Mouse (Mus musculus): ENCODE data around the gene Fut2. TPM values are rescaled to one million over a fixed set of nuclear protein-coding genes. Genes with fewer than 3 reads are reported as not detected.
A peak's percentile ranks its signal among the peaks of the same experiment; 100 is the strongest.
"Not testable (repeated sequence)": the region's sequence is repeated elsewhere in the genome, so short reads cannot be mapped to it uniquely, and the experiment has no call there.

Gene Fut2
- polyA plus RNA-seq, 1 experiment from 2014 or later, result 0.77 TPM

DNA sequence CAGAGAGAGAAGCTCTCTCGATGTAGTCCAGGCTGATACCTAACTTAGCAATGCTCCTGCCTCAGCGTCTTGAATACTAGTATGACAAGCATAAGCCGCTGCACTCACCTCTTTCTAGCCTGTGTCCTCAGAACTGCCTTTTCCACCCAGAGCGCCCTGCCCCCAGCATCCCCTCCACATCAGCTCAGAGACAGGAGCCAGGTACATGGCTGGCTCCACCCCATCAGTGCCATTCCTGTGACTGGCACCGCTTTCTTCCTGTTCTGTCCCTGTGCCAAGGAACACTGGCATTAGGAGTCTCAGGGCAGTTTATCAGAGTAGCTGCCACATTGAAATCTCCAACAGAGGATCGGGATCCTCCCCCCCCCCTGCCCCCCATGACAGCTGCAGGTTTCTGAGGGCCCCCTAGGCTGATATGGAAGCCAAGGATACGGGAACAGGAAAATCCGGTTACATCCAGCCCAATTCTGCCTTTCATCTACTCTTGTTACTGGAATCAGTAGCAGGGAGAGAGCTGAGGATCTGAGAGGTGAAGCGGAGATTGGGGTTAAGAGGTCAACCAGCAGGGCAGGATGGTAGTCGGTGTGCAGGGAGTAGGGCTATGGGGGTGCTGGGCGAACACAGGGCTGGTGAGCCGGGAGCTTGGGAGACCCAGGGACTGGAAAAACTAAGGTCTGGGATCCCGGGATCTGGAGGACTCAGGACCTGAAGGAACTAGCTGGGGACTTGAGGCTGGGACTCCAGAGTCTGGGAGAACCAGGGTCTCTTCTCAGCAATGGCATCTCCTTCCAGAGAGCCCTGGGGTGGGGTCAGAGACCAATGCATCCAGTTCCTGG is 673 bp downstream of the Fut2 start:
- ATAC-seq (ENCODE audit: insufficient number of reproducible peaks, low FRiP score), result no peak
- Histone ChIP-seq H3K9me3 (replicated peaks) (peaks cover 3% of the 10 kb centered on the region), H3K27me3 (replicated peaks) (no peaks in the 10 kb centered on the region), H3K9ac (no peak overlapping the region), H3K27ac (ENCODE audit: poor library complexity, severe bottlenecking) (no peak overlapping the region), H3K4me1 (replicated peaks) (peaks cover 13% of the 10 kb centered on the region), H3K4me3 (no peak overlapping the region), H3K36me3 (no peaks in the 10 kb centered on the region), H3K4me2 (no peak overlapping the region)
- WGBS, result 49% methylated on average over 13 of the region's 13 CpGs

- H3K36me3 ChIP-seq; ATAC-seq (ENCODE audit: insufficient number of reproducible peaks, low FRiP score); H3K9ac ChIP-seq; H3K4me2 ChIP-seq; H3K27me3 ChIP-seq (replicated peaks); H3K9me3 ChIP-seq (replicated peaks); H3K4me3 ChIP-seq; H3K27ac ChIP-seq (ENCODE audit: poor library complexity, severe bottlenecking): not testable (repeated sequence)
- WGBS, result 85% methylated on average over 6 of the region's 6 CpGs
- H3K4me1 ChIP-seq (replicated peaks), result peaks cover 13% of the 10 kb centered on the region
Observed at GRCm38 (mm10) chr7:45661702-45662101, 4.5 kb downstream of the Fut2 start.

DNA sequence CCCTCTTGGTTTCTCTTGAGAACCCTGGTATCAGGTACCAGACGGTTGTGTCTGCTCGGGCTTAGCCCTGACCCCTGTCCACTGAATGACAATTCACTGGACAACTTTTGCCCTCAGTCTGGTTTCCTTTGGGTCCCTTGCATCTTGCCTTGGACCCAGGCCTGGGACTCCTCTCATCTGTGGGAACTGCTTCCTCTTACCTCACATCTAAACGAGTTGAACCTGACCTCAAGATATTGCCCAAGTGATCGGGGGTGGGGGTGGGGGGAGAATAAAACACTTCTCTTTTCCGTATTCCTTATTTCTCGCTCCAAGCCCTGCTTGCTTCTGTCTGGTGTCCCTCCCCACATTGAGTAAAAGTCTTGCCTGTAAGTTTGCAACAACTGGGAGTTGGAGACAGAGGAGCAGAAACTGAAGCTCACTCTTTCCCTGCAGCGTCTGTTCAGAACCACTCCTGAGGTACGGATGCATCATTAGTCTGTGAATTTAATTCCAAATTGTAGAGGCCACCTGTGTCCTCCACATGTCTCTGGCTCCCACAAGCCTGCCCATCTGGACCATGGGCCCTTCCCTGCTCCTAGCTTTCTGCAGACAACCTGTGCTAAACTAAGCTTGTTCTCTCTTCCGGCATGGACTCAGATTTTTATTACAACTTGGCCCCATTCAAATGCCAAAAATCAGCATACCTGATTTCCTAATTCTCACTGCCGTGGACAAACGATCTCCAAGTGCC is 5.3 kb downstream of the Fut2 start:
- Histone ChIP-seq H3K27me3 (replicated peaks) (no peaks in the 10 kb centered on the region), H3K4me3 (no peak overlapping the region), H3K9me3 (replicated peaks) (peaks cover 7% of the 10 kb centered on the region; the same call in 1 of the 2 replicates), H3K9ac (no peak overlapping the region), H3K4me2 (no peak overlapping the region), H3K4me1 (replicated peaks) (peaks cover 12% of the 10 kb centered on the region), H3K27ac (ENCODE audit: poor library complexity, severe bottlenecking) (no peak overlapping the region), H3K36me3 (no peaks in the 10 kb centered on the region)
- ATAC-seq (ENCODE audit: insufficient number of reproducible peaks, low FRiP score), result no peak
- 77% methylated on average over 11 of the region's 11 CpGs for WGBS

DNA sequence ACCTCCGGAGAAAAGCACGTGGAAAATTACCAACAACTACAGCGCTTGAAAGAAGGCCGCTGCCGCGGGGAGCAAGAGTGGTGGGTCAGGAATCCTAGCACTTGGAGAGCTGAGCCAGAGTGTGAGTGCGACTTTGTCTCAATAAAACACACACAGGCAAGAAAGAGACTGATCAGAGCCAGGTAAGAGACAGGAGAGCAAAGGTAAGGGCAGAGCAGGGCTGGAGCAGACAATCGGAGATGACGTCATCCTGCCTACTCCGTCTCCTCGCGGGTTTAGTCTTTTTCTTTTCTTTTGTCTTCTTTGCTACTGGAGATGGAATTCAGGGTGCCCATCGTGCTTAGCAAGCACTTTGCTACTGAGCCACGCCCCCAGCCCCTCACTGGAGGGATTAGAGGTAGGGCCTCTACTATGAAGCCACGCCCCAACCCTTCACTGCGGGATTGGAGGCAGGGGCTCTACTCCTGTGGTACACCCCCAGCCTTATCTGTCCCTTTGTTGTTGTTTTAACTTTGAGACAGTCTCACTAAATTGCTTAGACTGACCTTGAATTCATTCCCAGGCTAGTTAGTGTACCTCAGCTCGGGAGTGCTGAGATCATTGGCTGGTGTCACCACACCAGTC is 11.7 kb downstream of the Fut2 start:
- Histone ChIP-seq H3K27me3 (replicated peaks) (0 out of 2 replicates have a peak, but pooled peaks cover 2% of the 10 kb centered on the region), H3K27ac (ENCODE audit: poor library complexity, severe bottlenecking) (no peak overlapping the region), H3K4me3 (no peak overlapping the region; the same call in 1 of the 2 replicates), H3K4me1 (replicated peaks) (peaks cover 15% of the 10 kb centered on the region), H3K36me3 (no peaks in the 10 kb centered on the region), H3K9me3 (replicated peaks) (peaks cover 7% of the 10 kb centered on the region; the same call in 1 of the 2 replicates), H3K9ac (no peak overlapping the region), H3K4me2 (peak overlapping the region; percentile 54)
- 20% methylated on average over 17 of the region's 17 CpGs for WGBS
- ATAC-seq (ENCODE audit: insufficient number of reproducible peaks, low FRiP score), result peak; percentile 46; the same call in 1 of the 2 replicates

DNA sequence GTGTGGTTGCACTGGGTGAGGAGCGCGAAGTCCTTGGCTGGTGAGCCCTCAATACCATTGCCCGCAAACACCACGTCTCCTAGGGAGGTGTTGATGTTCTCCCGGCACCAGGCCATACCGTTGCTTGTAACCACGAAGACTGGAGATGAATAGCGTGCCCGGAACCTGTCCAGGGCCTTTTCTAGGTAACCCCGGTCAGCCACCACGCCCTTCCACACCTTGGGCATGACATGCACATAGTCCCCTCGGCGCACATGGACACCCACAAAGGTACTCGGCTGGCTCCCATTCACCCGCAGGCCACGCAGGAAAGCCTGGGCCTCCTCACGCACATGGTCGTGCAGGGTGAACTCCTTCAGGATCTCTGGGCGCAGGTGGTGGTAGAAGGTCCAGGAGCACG is 15.7 kb downstream of the Fut2 start:
- WGBS, result 90% methylated on average over 20 of the region's 20 CpGs
- H3K27ac ChIP-seq (ENCODE audit: poor library complexity, severe bottlenecking); H3K27me3 ChIP-seq (replicated peaks): not testable (repeated sequence)

GRCm38 (mm10) chr7:45649351-45649750 is 16.8 kb downstream of the Fut2 start:
- Histone ChIP-seq H3K4me2 (peak overlapping the region; percentile 5; the same call in 1 of the 2 replicates), H3K36me3 (peaks cover 3% of the 10 kb centered on the region; the same call in 1 of the 2 replicates), H3K9ac (no peak overlapping the region), H3K27ac (ENCODE audit: poor library complexity, severe bottlenecking) (peak overlapping the region; percentile 74), H3K9me3 (replicated peaks) (no peaks in the 10 kb centered on the region), H3K4me3 (no peak overlapping the region), H3K4me1 (replicated peaks) (peaks cover 21% of the 10 kb centered on the region), H3K27me3 (replicated peaks) (no peaks in the 10 kb centered on the region)
- 41% methylated on average over 8 of the region's 8 CpGs for WGBS
- ATAC-seq (ENCODE audit: insufficient number of reproducible peaks, low FRiP score), result no peak

More for the DNA sequence above, 15.7 kb downstream of the Fut2 start:
- not testable (repeated sequence) for H3K36me3 ChIP-seq; H3K9me3 ChIP-seq (replicated peaks); H3K4me3 ChIP-seq; ATAC-seq (ENCODE audit: insufficient number of reproducible peaks, low FRiP score); H3K4me2 ChIP-seq; H3K9ac ChIP-seq
- peaks cover 18% of the 10 kb centered on the region for H3K4me1 ChIP-seq (replicated peaks)

DNA sequence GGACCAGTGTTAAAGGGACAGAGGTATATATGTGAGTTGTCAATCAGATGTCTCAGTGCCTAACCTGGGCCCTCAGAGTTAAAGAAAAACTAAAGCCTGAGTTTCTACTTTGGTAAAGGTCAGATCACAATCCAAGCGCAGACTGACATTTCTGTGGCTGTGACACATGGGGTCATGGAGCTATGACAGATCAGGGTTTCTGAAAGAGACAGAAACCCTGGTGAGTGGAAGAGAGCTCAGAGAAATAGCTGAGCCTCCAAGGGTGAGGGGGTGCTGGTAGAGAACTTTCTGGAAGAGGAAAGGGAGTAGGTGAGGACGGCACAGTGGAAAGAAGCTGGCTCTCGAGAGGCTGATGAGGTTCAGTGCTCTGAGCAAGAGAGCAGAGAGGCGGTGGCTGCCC is 19.5 kb downstream of the Fut2 start:
- Histone ChIP-seq H3K9ac (no peak overlapping the region), H3K9me3 (replicated peaks) (no peaks in the 10 kb centered on the region), H3K36me3 (peaks cover 3% of the 10 kb centered on the region; the same call in 1 of the 2 replicates), H3K4me3 (no peak overlapping the region), H3K27ac (ENCODE audit: poor library complexity, severe bottlenecking) (no peak overlapping the region), H3K4me1 (replicated peaks) (peaks cover 37% of the 10 kb centered on the region), H3K27me3 (replicated peaks) (no peaks in the 10 kb centered on the region), H3K4me2 (no peak overlapping the region)
- WGBS, result 70% methylated on average over 4 of the region's 4 CpGs
- no peak for ATAC-seq (ENCODE audit: insufficient number of reproducible peaks, low FRiP score)

- Histone ChIP-seq H3K27me3 (replicated peaks) (no peaks in the 10 kb centered on the region), H3K36me3 (peaks cover 3% of the 10 kb centered on the region; the same call in 1 of the 2 replicates), H3K9ac (no peak overlapping the region), H3K4me1 (replicated peaks) (peaks cover 48% of the 10 kb centered on the region), H3K27ac (ENCODE audit: poor library complexity, severe bottlenecking) (no peak overlapping the region), H3K4me2 (no peak overlapping the region), H3K4me3 (no peak overlapping the region), H3K9me3 (replicated peaks) (no peaks in the 10 kb centered on the region)
- ATAC-seq (ENCODE audit: insufficient number of reproducible peaks, low FRiP score), result no peak
- 74% methylated on average over 7 of the region's 7 CpGs for WGBS
Observed at GRCm38 (mm10) chr7:45645591-45645971, 20.6 kb downstream of the Fut2 start.

GRCm38 (mm10) chr7:45644872-45645590 is 21.2 kb downstream of the Fut2 start:
- H3K4me2 ChIP-seq, result peak overlapping the region; percentile 80
- no peaks in the 10 kb centered on the region for H3K9me3 ChIP-seq (replicated peaks)
- 73% methylated on average over 6 of the region's 6 CpGs for WGBS
- no peak overlapping the region for H3K4me3 ChIP-seq
- no peaks in the 10 kb centered on the region; the same call in 1 of the 2 replicates for H3K27me3 ChIP-seq (replicated peaks)
- H3K9ac ChIP-seq, result peak overlapping the region; percentile 33; the same call in 1 of the 2 replicates
- H3K4me1 ChIP-seq (replicated peaks), result peaks cover 49% of the 10 kb centered on the region
- peaks cover 3% of the 10 kb centered on the region; the same call in 1 of the 2 replicates for H3K36me3 ChIP-seq
- no peak overlapping the region for H3K27ac ChIP-seq (ENCODE audit: poor library complexity, severe bottlenecking)
- ATAC-seq (ENCODE audit: insufficient number of reproducible peaks, low FRiP score), result no peak

DNA sequence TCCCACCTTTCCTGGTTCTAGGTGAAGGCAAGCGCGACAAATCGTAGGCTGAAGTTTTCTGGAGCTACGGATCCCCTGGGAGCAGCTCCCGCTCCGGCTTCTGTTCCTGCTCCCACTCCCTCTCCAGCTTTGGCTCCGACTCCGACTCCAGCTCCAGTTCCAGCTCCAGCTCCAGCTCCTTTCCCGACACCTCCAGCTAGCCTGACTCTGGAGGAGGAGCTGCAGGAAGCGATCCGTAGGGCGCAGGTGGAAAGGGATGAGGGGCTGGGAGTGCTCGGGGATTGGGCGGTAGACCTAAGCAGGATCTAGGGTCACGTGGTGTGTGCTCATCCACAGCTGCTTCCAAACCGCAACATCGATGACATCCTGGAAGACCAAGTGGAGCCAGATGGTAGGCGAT is 22.0 kb downstream of the Fut2 start:
- Histone ChIP-seq H3K27me3 (replicated peaks) (no peaks in the 10 kb centered on the region; the same call in 1 of the 2 replicates), H3K4me3 (peak overlapping the region; percentile 49), H3K4me2 (peak overlapping the region; percentile 80), H3K9me3 (replicated peaks) (no peaks in the 10 kb centered on the region), H3K36me3 (peaks cover 3% of the 10 kb centered on the region; the same call in 1 of the 2 replicates), H3K9ac (peak overlapping the region; percentile 28; the same call in 1 of the 2 replicates), H3K4me1 (replicated peaks) (peaks cover 49% of the 10 kb centered on the region), H3K27ac (ENCODE audit: poor library complexity, severe bottlenecking) (peak overlapping the region; percentile 57; the same call in 1 of the 2 replicates)
- no peak for ATAC-seq (ENCODE audit: insufficient number of reproducible peaks, low FRiP score)
- WGBS, result 14% methylated on average over 18 of the region's 18 CpGs

All from heart, embryonic 12.5 days (tissue).